Mouse (Mus musculus) olfactory bulb, adult 2 months (tissue): ENCODE results near the gene Praf2.

Source experiments
- CTCF ChIP-seq: fragments of 200-500 bp; IDR thresholded peaks from 2 replicates; pipeline ENCODE4 v1.5.1; 2012; ENCODE audit warnings: low read depth, mild to moderate bottlenecking, low read length, moderate library complexity; ENCODE audit not compliant: insufficient read depth
- POLR2A ChIP-seq: fragments of 200-500 bp; IDR thresholded peaks from 2 replicates; pipeline ENCODE4 v1.6.1; 2012; ENCODE audit warnings: mild to moderate bottlenecking, low read depth, low read length, moderate library complexity; ENCODE audit not compliant: insufficient read depth

DNA sequence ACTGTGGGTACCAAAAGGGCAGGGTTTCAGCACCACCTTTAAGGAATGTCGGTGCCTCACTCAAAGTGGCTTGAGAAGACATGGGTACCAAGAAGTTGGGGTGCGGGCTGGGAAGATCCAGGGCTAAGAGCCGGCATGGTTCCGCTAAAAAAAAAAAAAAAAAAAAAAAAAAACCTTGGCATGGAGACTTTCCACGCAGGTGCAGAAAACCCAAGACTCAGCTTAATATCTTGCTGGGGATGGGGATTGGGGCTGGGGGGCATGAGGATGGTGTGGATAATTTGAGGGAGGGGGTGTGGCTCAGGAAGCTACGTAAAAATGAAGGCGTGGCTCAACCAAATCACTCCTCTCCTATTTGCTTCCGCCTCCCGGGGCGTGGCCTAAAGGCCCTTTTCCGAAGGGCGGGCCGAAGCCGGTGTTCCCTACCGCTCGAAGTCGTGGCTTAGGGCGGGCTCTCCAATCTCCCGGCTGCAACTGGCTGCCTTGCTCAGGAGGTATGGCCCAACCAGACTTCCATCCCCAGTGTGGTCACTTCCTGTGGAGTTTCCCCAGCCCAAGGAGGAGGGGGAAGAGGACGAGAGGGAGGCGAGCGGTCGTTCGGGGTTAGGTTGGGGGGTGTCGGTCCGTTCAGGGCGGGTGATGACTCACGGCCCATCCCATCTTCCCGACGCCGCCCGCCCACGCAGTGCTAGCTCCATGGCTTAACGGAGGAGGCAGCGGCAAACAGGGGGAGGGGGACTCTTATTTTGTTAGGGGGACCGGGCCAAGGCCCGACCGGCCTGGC, 34.1 kb downstream of the Praf2 start, which contains the start of gene Tfe3:
- TF ChIP-seq POLR2A (0 out of 2 replicates have a peak, but pooled peaks have one; percentile 28), CTCF (no peak)
